Mouse (Mus musculus): ENCODE measurements around the gene Specc1l. TPM values are rescaled to one million over a fixed set of nuclear protein-coding genes. Genes with fewer than 3 reads are reported as not detected.

The Specc1l gene
- polyA plus RNA-seq (2015; fragmentation: Nextera tagmentation; extraction: Ambion mirVana), result 9.2 and 9.4 TPM in 2 replicates

GRCm38 (mm10) chr10:75211807-75212645, at the start of gene Specc1l:
Gene Specc1l, plus strand, starts transcription at chr10:75212073.
- TF ChIP-seq EP300 (optimal IDR thresholded peaks at IDR 0.05) (no peak), CTCF (IDR thresholded peaks at IDR 0.05; ENCODE audit: low read depth) (0 out of 2 replicates have a peak, but pooled peaks have one; percentile 1)
- peak within 1 kb of the TSS; percentile 71 for H3K4me2 ChIP-seq (replicated peaks; ENCODE audit: low read depth)
- H3K4me3 ChIP-seq (ENCODE audit: low read depth, low read length), result peak within 1 kb of the TSS; percentile 80
- H3K27ac ChIP-seq (replicated peaks), result peak within 1 kb of the TSS; percentile 98
- no peaks in the 10 kb centered on the region for H3K36me3 ChIP-seq (ENCODE audit: control insufficient read depth, insufficient read depth, low read length)
- ATAC-seq (ENCODE audit: low FRiP score, low TSS enrichment) (peak; percentile 100), DNase-seq (ENCODE audit: low spot score) (peak; percentile 99)
- peak within 1 kb of the TSS; percentile 84 for H3K9ac ChIP-seq (ENCODE audit: low read length)
- peaks cover 5% of the 10 kb centered on the region; the same call in 1 of the 2 replicates for H3K4me1 ChIP-seq (replicated peaks; ENCODE audit: control insufficient read depth, insufficient read depth)
- WGBS, result under 1% methylated on average over 67 of the region's 80 CpGs
- no peaks in the 10 kb centered on the region for H3K9me3 ChIP-seq (ENCODE audit: control insufficient read depth, low read length)
- no peaks in the 10 kb centered on the region for H3K27me3 ChIP-seq (ENCODE audit: control insufficient read depth, insufficient read depth, low read length)

DNA sequence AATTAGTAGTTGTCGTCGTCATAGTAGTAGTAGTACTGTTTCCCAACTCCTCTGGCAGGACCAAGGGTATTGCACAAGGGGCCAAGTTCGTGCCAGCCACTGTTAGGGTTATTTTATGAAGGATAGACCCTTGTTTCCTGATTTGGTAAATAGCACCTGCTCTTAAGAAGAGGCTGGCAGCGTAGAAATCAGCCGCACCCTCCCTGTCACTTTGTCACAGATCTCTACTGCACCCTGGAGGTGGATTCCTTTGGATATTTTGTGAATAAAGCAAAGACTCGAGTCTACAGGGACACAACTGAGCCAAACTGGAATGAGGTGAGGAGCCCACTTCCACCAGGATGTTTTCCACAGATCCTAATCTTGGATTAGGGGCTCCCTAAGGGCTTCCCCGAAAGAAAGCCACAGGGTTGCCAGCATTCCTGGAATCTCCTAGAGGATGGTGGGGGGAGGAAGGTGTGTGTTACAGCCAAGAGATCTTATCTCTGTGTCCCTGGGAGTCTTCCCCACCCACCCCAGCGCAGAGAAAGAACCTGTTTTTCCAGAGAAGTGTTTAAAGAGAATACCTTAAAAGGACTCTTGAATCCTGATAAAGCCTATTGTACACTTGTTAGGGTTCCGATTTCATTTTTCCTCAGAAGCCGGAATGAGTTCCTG, 45.9 kb upstream of the Specc1l start:
- Histone ChIP-seq H3K4me1 (replicated peaks; ENCODE audit: control insufficient read depth, insufficient read depth) (no peaks in the 10 kb centered on the region), H3K36me3 (ENCODE audit: control insufficient read depth, insufficient read depth, low read length) (peaks cover 6% of the 10 kb centered on the region; the same call in 1 of the 2 replicates), H3K4me3 (ENCODE audit: low read depth, low read length) (no peak overlapping the region), H3K27ac (replicated peaks) (no peak overlapping the region), H3K9me3 (ENCODE audit: control insufficient read depth, low read length) (no peaks in the 10 kb centered on the region), H3K4me2 (replicated peaks; ENCODE audit: low read depth) (no peak overlapping the region), H3K9ac (ENCODE audit: low read length) (no peak overlapping the region), H3K27me3 (ENCODE audit: control insufficient read depth, insufficient read depth, low read length) (no peaks in the 10 kb centered on the region)
- 44% methylated on average over 10 of the region's 10 CpGs for WGBS
- TF ChIP-seq CTCF (IDR thresholded peaks at IDR 0.05; ENCODE audit: low read depth), result peak; percentile 56
- TF ChIP-seq EP300 (optimal IDR thresholded peaks at IDR 0.05), result no peak
- ATAC-seq (ENCODE audit: low FRiP score, low TSS enrichment) (no peak), DNase-seq (ENCODE audit: low spot score) (no peak)

GRCm38 (mm10) chr10:75166601-75167000, 45.3 kb upstream of the Specc1l start:
- Histone ChIP-seq H3K4me1 (replicated peaks; ENCODE audit: control insufficient read depth, insufficient read depth) (no peaks in the 10 kb centered on the region), H3K4me2 (replicated peaks; ENCODE audit: low read depth) (no peak overlapping the region), H3K9ac (ENCODE audit: low read length) (no peak overlapping the region), H3K4me3 (ENCODE audit: low read depth, low read length) (no peak overlapping the region), H3K9me3 (ENCODE audit: control insufficient read depth, low read length) (no peaks in the 10 kb centered on the region), H3K36me3 (ENCODE audit: control insufficient read depth, insufficient read depth, low read length) (peaks cover 6% of the 10 kb centered on the region; the same call in 1 of the 2 replicates), H3K27me3 (ENCODE audit: control insufficient read depth, insufficient read depth, low read length) (no peaks in the 10 kb centered on the region), H3K27ac (replicated peaks) (no peak overlapping the region)
- no peak for TF ChIP-seq EP300 (optimal IDR thresholded peaks at IDR 0.05)
- TF ChIP-seq CTCF (IDR thresholded peaks at IDR 0.05; ENCODE audit: low read depth), result no peak
- ATAC-seq (ENCODE audit: low FRiP score, low TSS enrichment) (no peak), DNase-seq (ENCODE audit: low spot score) (no peak)
- 67% methylated on average over 4 of the region's 4 CpGs for WGBS

DNA sequence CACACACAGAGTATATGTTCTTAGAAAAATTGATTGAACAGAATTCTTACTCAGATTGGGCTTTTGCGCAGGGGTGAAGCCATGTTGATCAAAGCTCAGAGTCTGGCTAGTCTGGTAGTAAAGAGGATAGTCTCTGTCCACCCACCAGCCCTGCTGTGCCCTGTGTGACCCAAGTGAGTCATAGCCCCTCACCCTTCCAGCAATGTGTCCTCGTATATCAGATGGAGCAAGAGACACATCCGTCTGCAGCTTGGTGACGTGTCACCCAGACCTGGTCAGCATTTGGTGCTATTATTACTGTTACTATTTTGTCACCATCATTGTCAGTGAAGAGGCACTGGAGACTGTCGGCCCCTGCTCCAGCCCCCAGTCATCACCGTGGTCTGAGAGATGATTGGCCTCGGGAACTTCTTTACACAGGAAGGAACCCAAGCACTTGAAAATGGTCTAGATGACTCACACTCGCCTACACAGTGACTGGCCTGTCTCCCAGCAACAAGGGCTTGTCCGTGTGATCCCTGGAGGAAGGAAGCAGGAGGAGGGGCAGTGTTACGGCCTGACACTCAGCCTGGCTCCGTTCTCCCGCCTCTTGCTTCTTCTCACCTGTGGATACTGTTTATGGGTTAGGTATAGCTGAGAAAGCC, 41.5 kb upstream of the Specc1l start:
- Histone ChIP-seq H3K36me3 (ENCODE audit: control insufficient read depth, insufficient read depth, low read length) (0 out of 2 replicates have a peak, but pooled peaks cover 4% of the 10 kb centered on the region), H3K4me1 (replicated peaks; ENCODE audit: control insufficient read depth, insufficient read depth) (no peaks in the 10 kb centered on the region), H3K4me3 (ENCODE audit: low read depth, low read length) (no peak overlapping the region), H3K4me2 (replicated peaks; ENCODE audit: low read depth) (no peak overlapping the region), H3K9ac (ENCODE audit: low read length) (no peak overlapping the region), H3K27me3 (ENCODE audit: control insufficient read depth, insufficient read depth, low read length) (no peaks in the 10 kb centered on the region), H3K27ac (replicated peaks) (0 out of 2 replicates have a peak overlapping the region, but pooled peaks have one; percentile 13), H3K9me3 (ENCODE audit: control insufficient read depth, low read length) (no peaks in the 10 kb centered on the region)
- DNase-seq (ENCODE audit: low spot score) (peak; percentile 46), ATAC-seq (ENCODE audit: low FRiP score, low TSS enrichment) (peak; percentile 84)
- 60% methylated on average over 12 of the region's 12 CpGs for WGBS
- TF ChIP-seq CTCF (IDR thresholded peaks at IDR 0.05; ENCODE audit: low read depth) (no peak), EP300 (optimal IDR thresholded peaks at IDR 0.05) (no peak)

DNA sequence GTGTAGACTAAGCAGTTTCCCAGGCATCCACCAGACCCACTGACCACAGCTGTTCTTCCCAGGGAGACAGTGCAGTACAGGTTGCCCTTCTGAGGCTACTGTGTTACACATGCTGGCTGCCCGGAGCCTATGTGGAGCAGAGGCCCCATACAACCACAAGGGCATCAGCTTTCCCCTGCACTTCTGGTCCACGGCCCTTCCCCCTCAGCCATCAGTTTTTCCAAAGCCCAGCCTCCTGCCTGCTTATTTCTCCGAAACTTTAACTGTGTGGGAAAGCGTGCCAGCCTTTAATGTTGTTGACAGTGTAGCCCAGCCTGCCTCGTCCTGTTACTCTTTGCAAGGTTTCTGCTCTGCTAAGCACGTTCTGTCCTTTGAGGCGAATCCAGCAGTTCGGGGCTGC, 38.8 kb upstream of the Specc1l start:
- DNase-seq (ENCODE audit: low spot score) (no peak), ATAC-seq (ENCODE audit: low FRiP score, low TSS enrichment) (no peak)
- Histone ChIP-seq H3K9ac (ENCODE audit: low read length) (no peak overlapping the region), H3K4me2 (replicated peaks; ENCODE audit: low read depth) (no peak overlapping the region), H3K27ac (replicated peaks) (peak overlapping the region; percentile 18; the same call in 1 of the 2 replicates), H3K36me3 (ENCODE audit: control insufficient read depth, insufficient read depth, low read length) (peaks cover 13% of the 10 kb centered on the region; the same call in 1 of the 2 replicates), H3K9me3 (ENCODE audit: control insufficient read depth, low read length) (no peaks in the 10 kb centered on the region), H3K27me3 (ENCODE audit: control insufficient read depth, insufficient read depth, low read length) (no peaks in the 10 kb centered on the region), H3K4me3 (ENCODE audit: low read depth, low read length) (no peak overlapping the region), H3K4me1 (replicated peaks; ENCODE audit: control insufficient read depth, insufficient read depth) (no peaks in the 10 kb centered on the region)
- WGBS, result 63% methylated on average over 8 of the region's 8 CpGs
- no peak for TF ChIP-seq EP300 (optimal IDR thresholded peaks at IDR 0.05)
- TF ChIP-seq CTCF (IDR thresholded peaks at IDR 0.05; ENCODE audit: low read depth), result no peak
